Mouse (Mus musculus): ENCODE data around the gene Gzme. TPM values are rescaled to one million over a fixed set of nuclear protein-coding genes. Genes with fewer than 3 reads are reported as not detected.

The Gzme gene
- polyA plus RNA-seq, 1 experiment: not detected

DNA sequence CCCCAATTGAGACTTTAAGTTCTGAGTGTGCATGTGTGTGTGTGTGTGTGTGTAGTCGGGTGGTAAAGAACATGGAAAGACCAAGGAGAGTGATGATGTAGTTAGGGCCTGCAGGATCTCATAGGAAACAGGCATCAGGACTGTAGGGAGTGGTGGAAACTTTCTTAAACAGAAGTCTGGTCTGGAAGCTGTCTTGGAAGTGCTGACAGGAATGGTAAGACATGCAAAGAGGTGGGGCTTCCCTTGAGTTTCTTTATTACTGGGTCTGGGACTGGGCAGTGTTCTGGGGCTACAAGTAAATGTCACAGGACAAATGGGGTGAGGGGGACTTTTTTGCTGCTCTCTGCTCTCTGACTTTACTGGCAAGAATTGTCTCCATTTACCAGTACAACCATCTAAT lies 22.8 kb downstream of the Gzme start:
- Histone ChIP-seq H3K4me3 (ENCODE audit: insufficient read depth, low read depth, low read length) (no peak overlapping the region), H3K27ac (replicated peaks; ENCODE audit: low read depth, low read length) (no peak overlapping the region), H3K4me1 (ENCODE audit: control insufficient read depth, insufficient read depth, insufficient read length, low read length) (no peaks in the 10 kb centered on the region)

DNA sequence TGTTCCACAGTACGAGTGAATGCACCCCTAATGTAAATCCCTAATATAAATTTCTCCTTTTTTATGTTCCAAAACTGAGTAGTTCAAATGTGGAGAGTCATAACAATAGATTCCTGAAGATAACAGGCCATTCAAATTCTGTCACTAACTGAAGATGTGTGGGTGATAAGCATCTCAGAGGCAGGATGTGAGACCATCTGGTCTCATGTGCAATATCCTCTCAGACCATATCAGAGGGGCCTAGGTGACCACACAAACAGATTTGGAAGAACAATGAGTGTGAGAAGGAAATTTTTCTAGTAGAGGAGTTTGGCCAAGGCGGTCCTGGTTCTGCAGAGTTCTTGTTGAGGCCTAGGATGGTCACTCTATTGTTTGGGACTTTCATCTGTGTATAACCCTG lies 27.1 kb downstream of the Gzme start:
- Histone ChIP-seq H3K27ac (replicated peaks; ENCODE audit: low read depth, low read length) (no peak overlapping the region), H3K4me1 (ENCODE audit: control insufficient read depth, insufficient read depth, insufficient read length, low read length) (no peaks in the 10 kb centered on the region), H3K4me3 (ENCODE audit: insufficient read depth, low read depth, low read length) (no peak overlapping the region)

DNA sequence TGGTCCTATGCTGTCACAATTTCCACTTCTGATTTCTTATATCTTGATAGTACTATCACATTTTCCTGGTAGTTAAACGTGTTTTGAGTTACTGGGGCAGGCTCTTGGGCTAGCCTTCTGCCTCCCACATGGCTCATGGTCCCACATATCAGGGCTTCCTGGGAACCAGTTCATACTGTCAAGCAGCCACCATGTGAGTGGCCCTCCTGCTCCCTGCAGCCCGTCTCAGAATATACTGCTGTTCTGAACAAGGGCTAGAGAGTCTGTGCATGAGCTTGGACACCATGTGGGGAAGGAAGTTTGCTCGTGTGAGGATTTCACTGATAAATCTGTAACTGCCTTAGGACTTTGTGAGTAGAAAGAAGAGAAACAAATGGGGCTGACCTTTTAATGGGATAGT lies 33.7 kb downstream of the Gzme start:
- no peaks in the 10 kb centered on the region for H3K4me1 ChIP-seq (ENCODE audit: control insufficient read depth, insufficient read depth, insufficient read length, low read length)
- H3K4me3 ChIP-seq (ENCODE audit: insufficient read depth, low read depth, low read length): no peak overlapping the region
- H3K27ac ChIP-seq (replicated peaks; ENCODE audit: low read depth, low read length): no peak overlapping the region

DNA sequence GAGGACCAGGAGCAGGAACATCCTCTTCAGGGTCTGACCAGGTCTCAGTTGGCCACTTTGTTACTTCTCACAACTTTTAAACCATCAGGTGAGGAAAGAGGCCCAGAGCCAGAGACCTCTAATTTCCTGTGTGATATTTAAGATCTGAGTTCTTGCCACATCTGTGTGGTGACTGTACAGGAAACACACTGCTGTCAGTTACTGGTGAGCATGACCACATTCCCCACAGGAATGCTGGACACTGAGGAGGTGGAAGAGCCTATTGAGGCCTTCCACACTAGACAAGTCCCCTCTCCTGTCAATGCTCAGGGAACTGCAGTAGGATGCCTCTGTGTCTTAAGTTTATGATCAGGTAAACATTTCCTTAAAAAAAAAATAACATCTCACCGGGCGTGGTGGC lies 35.3 kb downstream of the Gzme start, which contains the start of gene Mcpt8:
Mcpt8 (minus strand) TSS at position 107 of the 400 bp plus-strand sequence.
- H3K27ac ChIP-seq (replicated peaks; ENCODE audit: low read depth, low read length): no peak within 1 kb of the TSS
- no peaks in the 10 kb centered on the region for H3K4me1 ChIP-seq (ENCODE audit: control insufficient read depth, insufficient read depth, insufficient read length, low read length)
- no peak within 1 kb of the TSS for H3K4me3 ChIP-seq (ENCODE audit: insufficient read depth, low read depth, low read length)

DNA sequence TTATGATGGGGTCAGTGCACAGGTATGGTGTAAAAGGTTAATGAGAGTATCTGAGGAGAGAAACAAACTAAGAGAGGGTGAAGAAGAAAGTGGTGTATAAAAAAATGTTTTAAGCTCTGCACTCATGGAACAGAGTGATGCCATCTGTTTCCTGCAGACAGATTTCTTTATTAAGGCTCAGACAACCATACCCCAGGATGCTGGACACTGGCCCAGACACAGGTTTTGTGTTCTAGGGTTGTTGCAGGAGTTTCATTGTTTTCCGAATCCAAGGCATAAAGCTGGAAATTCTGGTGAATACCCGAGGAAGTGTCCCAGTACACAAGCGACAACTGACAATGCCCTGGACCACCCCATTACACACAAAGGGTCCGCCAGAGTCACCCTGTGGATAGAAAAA lies 38.4 kb downstream of the Gzme start:
- Histone ChIP-seq H3K4me3 (ENCODE audit: insufficient read depth, low read depth, low read length) (no peak overlapping the region), H3K4me1 (ENCODE audit: control insufficient read depth, insufficient read depth, insufficient read length, low read length) (no peaks in the 10 kb centered on the region), H3K27ac (replicated peaks; ENCODE audit: low read depth, low read length) (no peak overlapping the region)

Other genes with a start within 250 kb of the Gzme start
- not detected in 2 replicates for gene Cbln3, start 236.2 kb downstream of the Gzme start, polyA plus RNA-seq (2012; ENCODE audit: insufficient read depth, insufficient read length, missing spikeins)
- gene Khnyn, start 235.7 kb downstream of the Gzme start, polyA plus RNA-seq (2012; ENCODE audit: insufficient read depth, insufficient read length, missing spikeins): 4.2 and 5.5 TPM in 2 replicates
- gene Sdr39u1, start 220.3 kb downstream of the Gzme start, polyA plus RNA-seq (2012; ENCODE audit: insufficient read depth, insufficient read length, missing spikeins): 134 and 149 TPM in 2 replicates
- 6.1 and 8.2 TPM in 2 replicates for gene Cma1, start 175.9 kb downstream of the Gzme start, polyA plus RNA-seq (2012; ENCODE audit: insufficient read depth, insufficient read length, missing spikeins)
- not detected in 2 replicates for gene Cma2, start 169.6 kb downstream of the Gzme start, polyA plus RNA-seq (2012; ENCODE audit: insufficient read depth, insufficient read length, missing spikeins)
- not detected in 2 replicates for gene Mcpt1, start 102.7 kb downstream of the Gzme start, polyA plus RNA-seq (2012; ENCODE audit: insufficient read depth, insufficient read length, missing spikeins)
- gene Mcpt9, start 90.1 kb downstream of the Gzme start, polyA plus RNA-seq (2012; ENCODE audit: insufficient read depth, insufficient read length, missing spikeins): not detected in 2 replicates
- not detected in 2 replicates for gene Mcpt2, start 78.6 kb downstream of the Gzme start, polyA plus RNA-seq (2012; ENCODE audit: insufficient read depth, insufficient read length, missing spikeins)
- gene Mcpt4, start 58.3 kb downstream of the Gzme start, polyA plus RNA-seq (2012; ENCODE audit: insufficient read depth, insufficient read length, missing spikeins): 8.2 and 8.8 TPM in 2 replicates
- not detected in 2 replicates for gene Mcpt8, start 35.4 kb downstream of the Gzme start, polyA plus RNA-seq (2012; ENCODE audit: insufficient read depth, insufficient read length, missing spikeins)
- not detected in 2 replicates for gene Ctsg, start 18.1 kb downstream of the Gzme start, polyA plus RNA-seq (2012; ENCODE audit: insufficient read depth, insufficient read length, missing spikeins)
- not detected in 2 replicates for gene Gzmd, start 12.0 kb upstream of the Gzme start, polyA plus RNA-seq (2012; ENCODE audit: insufficient read depth, insufficient read length, missing spikeins)
- not detected in 2 replicates for gene Gzmg, start 39.0 kb upstream of the Gzme start, polyA plus RNA-seq (2012; ENCODE audit: insufficient read depth, insufficient read length, missing spikeins)
- not detected in 2 replicates for gene Gzmn, start 54.0 kb upstream of the Gzme start, polyA plus RNA-seq (2012; ENCODE audit: insufficient read depth, insufficient read length, missing spikeins)
- gene Gzmf, start 90.8 kb upstream of the Gzme start, polyA plus RNA-seq (2012; ENCODE audit: insufficient read depth, insufficient read length, missing spikeins): not detected in 2 replicates
- not detected in 2 replicates for gene Gzmc, start 114.0 kb upstream of the Gzme start, polyA plus RNA-seq (2012; ENCODE audit: insufficient read depth, insufficient read length, missing spikeins)
- gene Gzmb, start 141.6 kb upstream of the Gzme start, polyA plus RNA-seq (2012; ENCODE audit: insufficient read depth, insufficient read length, missing spikeins): not detected in 2 replicates
- gene Atp12a, start 244.4 kb upstream of the Gzme start, polyA plus RNA-seq (2012; ENCODE audit: insufficient read depth, insufficient read length, missing spikeins): not detected in 2 replicates